Mouse (Mus musculus) Muller cell, postnatal 12 days (primary cell): Measurements from ENCODE around the gene Ghr.
A peak's percentile ranks its signal among the peaks of the same experiment; 100 is the strongest.

Experiments
- DNase-seq: peaks from one replicate; pipeline ENCODE4 v3.0.0-alpha.2; 2015; ENCODE audit errors: inconsistent ontology term

Gene Ghr

DNA sequence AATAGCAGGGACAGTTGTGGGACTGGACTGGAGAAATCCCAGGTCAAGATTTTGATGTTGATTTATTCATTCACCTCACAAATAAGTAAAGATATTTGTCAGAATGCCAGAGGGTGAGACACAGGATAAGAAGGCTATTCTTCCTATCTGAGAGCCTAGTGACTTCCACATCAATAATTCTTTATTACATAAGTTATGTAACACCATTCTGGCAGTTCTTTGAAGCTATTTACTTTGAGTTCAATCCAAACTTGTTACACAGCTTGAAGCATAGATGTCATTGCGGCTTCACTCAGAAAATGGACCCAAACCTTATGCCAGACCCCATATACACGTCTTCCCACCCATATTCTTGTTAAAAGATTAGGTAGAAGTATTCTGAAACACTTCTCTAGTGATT lies 133.7 kb downstream of the Ghr start:
- DNase-seq: peak; percentile 79

DNA sequence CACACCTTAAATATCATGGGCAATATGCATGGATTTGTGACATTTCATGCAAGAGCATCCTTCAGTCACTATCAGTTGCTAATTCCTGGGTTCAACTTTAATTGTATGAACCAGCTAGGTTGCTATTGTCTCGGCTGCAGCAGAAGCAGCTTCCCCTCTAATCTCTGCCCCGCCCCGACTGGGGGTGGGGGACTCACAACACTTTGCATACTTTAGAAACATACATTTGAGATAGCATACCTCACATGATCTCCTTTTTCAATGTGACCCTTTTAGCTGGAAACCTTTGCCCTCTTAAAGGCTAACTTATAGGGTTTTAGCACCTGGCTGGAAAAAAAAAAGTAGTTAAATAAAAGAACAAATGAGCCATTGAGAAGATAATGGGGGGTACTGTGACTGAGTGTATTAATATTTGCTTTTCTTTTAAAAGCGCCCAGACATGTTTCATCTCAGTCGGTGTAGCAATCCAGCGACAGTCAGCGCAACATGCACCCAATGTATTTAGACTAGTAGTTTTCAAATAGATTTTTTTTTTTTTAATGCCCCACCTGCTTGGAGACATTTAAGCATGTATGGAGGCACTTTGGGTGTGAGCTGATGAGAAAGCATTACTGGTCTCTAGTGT lies 137.9 kb downstream of the Ghr start:
- no peak for DNase-seq

DNA sequence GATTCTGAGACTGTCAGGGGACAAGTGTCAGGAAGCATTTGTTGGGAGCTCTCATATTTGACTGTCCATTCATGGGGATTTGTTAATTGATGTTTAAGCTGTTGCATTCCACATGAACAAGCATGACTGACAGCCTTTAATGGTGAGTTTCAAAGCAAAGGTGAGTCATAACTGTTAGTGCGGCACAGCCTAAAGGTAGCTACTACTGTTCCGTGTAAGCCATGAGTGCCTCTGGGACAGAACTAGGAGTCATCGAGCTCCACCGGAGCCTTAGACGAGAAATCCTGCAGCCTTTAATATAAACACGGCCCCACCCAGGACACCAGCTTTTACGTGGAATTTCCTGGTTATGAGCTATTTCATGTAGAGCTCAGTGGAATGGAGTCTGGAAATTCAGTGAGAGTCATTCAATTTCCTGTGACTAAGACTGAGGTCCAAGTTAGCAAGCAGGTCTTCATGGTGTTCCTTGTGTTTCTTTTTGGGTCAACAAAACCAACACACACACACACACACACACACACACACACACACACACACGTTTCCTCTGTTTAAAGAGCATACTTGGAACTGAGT lies 138.8 kb downstream of the Ghr start:
- DNase-seq: no peak

DNA sequence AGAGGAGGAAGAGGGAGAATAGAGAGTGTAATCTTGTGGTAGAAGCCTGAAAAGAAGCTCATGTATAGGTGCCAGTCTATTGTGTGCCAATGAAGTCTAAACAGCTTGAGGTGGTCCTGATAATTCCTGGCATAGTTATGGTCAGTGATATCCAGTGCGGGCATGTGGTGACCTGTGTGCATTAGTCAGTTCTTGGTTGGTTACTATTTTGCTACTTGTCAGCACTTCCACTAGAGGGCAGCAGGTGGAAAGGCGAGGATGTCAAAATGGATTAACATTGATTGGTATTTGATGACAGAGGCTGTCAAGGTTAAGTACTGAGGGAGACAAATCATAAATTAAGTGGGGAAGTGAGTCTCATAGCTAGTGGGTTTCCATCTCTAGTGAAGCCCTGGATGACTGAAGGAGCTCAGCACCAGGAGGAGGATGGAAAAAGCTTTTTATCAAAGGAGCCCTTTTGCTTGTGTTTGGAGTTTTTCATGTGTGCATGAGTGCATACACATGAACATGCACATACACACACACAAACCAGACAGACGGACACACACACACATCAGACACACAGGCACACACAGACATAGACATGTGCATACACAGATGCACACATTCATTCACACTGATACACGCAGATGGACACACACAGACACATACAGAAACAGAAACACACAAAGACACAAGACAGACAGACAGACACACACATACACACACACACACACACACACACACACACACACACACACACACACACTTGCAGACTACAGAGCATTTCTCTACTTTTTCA lies 141.6 kb downstream of the Ghr start:
- no peak for DNase-seq

DNA sequence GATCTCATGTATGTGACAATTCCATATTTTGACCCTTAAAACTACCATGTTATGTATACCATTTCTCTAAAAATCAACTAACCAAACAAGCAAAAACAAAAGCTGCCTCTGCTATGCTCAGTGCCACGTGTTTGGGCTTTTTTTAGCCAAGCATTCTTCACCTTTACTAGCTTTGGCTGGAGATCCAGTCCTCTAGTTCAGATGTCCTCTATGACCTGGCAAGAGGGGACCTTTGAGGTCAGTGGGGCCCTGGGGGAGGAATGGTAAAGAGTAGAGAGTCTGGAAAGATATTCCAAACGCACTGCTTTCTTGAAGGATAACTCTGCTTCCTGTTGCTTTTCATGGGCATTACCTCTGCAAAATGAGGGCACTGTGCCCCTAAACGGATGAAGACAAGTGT lies 145.9 kb downstream of the Ghr start:
- no peak for DNase-seq

DNA sequence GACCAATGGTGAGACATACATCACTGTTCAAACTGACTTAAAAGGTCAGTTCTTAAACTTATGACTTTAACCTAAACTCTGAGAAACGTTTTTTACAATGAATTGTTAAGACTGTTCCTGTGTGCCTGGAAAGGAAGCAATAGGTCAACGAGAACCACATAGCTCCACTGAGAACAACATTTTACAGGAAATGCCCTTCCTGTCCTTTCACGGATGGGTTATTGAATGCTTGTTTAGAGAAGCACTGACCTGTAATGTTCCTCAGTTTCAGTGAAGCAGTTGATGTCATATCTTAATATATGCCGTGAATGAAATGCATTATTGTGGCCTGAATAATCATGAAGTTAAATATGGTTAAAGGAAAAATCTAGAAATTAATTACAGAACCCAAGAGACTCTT lies 147.7 kb downstream of the Ghr start:
- peak; percentile 73 for DNase-seq

DNA sequence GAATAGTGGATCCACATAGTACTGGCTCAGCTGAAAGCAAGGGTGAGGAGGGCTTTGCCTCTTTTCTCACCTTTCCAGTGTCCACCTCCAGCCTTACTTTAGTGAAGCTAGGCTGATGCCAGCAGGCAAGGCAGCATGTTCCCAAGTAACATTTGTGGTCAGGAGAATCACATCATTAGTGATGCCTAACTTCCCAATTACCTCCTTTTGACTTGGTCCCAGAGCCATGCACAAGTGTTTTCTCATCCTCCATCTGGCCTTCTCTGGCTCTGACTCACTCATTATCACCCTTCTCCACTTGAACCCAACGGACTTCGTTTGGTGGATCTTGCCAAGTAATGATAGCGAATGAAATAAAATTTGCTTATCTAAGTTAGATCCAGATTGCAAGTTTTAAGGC lies 148.8 kb downstream of the Ghr start:
- DNase-seq: peak; percentile 87

DNA sequence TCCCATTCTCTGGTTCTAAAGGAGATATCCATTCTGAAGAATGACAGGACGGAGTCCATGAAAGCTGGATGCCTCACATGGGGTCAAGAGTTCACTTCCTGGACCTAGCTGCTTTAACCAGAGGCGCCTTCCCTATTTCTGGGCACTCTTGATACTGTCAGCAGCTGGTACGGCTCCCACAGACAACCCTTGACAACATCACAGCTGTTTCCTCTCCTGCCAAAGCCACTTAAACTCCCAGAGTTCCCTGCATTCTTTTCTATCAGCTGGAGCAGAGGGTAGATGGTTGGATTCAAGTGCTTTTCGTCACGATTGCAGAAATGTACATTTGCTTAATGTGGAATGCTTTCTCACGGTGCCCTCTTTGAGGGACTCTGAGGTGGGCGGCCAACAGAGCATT lies 150.0 kb downstream of the Ghr start:
- DNase-seq: no peak

DNA sequence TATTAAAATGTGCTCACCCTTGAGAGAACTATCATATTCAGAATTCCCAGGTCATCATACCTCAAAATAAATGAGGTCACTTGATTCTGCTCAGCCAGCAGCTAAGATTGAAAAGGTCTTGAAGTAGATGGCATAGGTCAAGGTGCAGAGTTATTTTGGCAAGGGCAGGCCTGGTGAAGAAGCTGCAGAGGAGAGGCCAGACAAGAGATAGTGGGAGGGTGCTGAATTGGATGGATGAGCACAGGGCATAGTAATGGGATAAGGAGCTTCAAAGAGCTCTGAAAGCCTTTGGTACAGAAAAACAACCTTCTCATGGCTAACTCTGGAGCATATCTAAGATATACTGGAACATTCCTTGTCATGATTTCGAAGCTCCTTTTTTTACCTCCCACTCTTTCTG lies 150.5 kb downstream of the Ghr start:
- no peak for DNase-seq

DNA sequence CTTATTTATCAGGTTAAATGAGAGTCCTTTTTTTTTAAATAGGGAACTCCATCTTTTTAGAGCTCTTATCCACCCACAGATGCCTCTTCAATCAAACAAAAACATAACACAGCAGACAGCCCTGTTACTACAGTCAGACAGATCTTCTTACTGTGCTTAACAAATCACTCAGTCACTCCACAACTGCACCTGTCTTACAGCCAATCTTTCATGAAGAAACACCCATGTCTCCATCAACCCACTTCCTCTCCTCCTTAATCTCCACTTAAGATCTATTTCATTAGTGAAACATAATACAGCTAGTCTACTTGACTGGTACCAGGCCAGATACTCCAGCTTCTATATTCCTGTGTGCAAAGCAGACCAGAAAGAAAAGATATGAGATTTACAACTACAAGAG lies 153.9 kb downstream of the Ghr start:
- no peak for DNase-seq

DNA sequence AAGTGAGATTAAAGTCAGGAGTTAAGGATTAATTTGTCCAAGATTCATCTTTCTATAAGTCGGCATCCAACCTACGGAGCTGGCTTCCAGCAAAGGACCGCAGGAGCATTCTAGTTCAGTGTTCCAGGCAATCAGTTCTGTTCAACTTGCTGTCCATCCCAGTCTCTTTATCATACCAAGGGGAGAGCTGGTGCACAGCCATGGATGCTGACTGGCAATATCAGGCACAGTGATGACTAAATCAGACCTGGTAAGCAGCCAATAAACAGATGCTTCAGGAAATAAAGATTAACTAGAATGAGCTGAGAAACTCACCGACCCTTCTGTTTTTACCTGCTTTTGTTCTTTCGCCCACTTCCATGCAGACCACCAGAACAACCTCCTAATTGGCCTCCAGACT lies 154.3 kb downstream of the Ghr start:
- DNase-seq: peak; percentile 48

DNA sequence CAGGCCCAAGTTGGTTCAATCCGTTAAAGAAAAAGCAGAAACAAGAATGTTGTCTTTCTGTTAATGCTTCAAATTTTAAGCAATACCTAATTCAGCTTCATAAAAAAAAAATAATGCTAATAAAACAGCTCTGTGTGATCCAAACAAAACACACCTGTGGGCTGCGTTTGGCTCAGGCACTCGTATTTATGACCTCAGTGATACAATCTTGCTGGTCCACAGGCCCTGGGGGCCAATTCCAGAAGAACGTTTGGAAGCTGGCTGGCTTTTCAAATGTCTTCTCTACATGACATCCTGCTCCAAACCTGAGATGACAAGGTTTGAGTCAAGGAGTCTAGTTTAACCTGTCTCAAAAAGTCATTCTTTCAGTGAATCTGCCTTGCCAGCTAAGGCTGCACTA lies 156.9 kb downstream of the Ghr start:
- no peak for DNase-seq

DNA sequence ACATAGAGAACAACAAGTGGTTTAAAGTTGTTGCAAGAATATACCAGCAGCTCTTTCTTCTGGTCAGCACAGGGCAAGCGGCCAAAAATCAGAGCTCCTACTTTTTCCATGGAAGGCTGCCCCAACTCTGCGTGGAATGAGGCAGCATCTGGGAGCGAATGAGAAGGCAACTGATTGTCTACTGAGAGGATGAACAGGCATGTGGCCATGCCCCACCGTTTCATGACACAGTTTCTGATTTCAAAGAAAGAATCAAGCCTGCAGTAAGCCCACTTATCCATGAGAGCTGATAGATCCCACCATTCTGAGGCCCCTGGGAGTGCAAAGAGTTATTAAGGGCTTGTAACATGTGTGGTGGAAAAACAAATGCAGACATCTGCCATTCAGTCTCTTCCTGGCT lies 160.1 kb downstream of the Ghr start:
- peak; percentile 59 for DNase-seq

DNA sequence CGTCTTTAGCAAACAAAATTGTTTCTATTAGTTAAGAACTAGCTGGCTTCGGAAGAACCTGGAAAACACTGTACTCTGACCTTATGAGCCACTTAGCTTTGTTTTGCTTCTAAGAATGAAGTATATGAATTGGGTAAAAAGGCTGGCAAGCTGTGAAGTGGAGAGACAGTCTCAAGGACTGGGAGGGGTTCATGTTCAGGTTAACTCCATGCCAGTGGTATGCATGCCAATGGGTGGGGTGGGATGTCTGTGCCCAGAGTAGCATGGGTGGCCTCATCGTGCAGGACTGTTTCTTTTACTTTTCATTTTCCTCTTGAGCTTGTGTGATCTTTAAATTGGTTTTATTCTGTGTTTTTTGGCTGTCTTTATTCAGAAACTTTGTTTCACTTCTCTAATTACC lies 165.6 kb downstream of the Ghr start:
- DNase-seq: no peak

DNA sequence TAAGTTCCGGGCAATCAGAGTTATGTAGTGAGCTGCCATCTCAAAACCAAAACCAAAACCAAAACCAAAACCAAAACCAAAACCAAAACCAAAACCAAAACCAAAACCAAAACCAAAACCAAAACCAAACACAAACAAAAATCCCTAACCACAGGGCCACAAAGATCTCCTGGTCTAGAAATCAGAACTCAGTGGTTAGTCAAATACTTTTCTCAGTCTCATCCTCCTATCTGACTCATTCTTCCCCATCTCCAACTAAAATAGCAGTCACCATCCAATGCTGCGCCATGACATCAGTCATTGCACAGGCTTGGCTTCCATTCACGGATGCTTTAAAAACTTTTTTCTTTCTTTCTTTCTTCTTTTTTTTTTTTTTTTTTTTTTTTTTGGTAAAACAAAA lies 170.2 kb downstream of the Ghr start:
- no peak for DNase-seq

DNA sequence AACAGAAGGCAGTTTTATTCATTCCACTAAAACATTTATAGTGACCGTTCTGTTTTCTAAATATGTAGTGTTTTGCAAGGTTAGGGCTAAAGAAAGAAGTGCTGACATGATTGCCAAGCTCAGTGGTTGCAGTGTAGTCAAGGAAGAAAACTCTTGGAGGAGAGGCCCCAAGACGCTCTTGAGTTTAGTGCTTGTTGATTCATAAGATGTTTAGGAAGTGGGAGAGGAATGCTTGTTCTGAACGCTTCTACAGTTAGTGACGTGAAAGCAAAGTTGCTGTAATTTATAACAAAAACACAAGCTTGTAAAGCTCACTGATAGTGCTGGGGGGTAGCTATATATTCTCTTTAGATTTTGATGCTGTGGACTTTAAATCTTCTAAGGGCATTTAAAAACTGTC lies 174.8 kb downstream of the Ghr start:
- no peak for DNase-seq

DNA sequence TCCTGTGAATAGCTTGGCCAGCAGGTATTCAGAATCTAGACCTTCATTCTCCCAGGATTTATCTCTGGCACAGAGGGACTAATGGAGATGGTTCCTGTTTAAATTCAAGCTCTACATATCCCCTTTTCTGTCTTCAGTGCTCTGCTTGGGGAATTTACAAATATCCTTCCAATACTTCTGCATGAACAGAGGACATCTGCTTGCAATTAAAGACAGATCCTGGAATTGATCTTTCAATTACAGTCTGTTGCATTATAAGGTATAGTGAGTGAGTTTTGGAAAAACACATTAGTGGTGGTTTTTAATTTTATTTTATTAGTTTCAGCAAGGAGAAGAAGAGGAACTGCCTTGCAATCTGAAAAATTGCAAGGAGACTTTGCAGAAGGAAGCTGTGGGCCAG lies 184.1 kb downstream of the Ghr start:
- no peak for DNase-seq

DNA sequence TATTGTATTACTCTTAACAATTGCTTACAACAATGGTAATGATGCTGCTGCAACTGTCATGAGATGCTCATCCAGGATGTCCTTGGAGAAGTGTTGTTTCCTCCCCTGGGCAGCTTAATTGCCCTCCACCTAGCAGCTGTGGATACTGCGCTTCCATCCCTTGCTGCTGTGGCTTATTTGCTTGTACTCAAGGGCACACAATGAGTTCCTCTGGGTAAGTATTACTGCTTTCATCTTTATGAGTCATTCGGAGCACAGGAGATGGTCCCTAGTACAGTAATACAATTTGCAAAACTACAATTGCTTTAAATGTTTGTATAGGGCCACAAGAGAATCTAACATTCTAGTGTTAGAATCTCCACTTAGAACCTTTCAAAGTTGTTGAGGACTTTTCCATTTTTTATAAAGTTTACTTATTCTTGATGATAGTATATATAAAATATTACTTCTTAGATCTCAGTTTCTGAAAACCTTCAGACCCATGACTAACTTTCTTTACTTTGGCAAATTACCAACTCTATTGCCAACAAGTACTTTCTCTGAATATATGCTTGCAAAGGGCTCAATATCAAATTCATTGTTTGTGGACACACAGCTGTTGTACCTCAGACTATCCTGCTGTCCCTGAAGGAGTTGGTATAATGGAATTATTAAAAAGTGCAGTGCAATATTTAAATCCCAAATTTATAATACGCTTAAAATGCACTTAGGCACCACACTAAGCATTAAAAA lies 185.8 kb downstream of the Ghr start:
- DNase-seq: no peak

DNA sequence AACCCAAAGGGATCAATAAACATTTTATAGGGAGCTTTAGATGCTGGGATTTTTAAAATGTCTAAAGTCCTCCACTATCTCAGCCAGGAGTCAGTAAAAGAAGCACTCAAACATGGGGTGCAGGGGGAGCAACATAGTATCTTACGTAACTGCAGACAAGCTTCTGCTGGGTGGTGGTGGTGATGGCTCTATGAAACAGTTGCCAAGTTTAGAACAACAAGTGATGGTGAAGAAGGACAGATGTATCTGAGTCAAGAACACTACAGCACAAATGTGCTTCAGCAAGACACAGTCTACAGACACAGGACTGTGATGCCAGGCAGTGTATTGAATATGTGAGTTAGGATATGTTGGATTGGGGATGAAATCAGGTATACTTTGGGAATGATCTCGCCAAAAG lies 187.1 kb downstream of the Ghr start:
- no peak for DNase-seq

DNA sequence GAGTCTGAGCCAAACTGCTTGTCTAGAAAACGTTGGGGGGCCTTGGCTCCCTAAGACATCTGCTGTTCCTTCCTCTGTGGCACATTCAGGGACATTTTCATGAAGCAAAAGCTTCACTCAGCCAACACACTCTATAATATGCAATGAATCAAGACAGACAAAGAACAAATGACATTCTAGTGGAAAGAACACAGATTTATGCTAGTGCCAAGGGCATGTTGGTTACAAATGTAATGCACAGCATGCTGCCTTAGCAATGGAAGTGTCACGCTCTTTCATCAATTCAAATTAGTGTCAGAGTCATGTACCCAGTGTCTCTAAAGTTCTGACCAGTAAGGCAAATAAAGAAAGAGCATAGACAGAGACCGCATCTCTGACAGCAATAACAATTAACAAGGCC lies 187.6 kb downstream of the Ghr start:
- peak; percentile 17 for DNase-seq

DNA sequence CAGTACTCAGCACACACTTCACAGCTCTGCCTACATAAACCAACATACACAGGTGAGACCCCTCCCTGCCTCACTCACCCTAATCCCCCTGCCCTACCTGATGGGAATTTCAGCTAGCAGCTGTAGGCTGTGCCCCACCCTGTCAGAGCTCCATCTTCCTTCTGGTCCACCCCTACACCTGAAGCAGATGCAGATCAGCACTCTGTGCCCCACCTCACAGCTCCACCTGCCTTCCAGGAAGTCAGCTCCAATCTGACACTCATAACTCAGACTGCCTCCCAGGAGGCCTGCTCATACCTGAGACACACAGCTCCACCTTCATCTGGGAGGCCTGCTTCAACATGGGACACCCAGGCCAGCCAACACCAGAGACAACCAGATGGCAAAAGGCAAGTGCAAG lies 192.6 kb downstream of the Ghr start:
- DNase-seq: no peak

DNA sequence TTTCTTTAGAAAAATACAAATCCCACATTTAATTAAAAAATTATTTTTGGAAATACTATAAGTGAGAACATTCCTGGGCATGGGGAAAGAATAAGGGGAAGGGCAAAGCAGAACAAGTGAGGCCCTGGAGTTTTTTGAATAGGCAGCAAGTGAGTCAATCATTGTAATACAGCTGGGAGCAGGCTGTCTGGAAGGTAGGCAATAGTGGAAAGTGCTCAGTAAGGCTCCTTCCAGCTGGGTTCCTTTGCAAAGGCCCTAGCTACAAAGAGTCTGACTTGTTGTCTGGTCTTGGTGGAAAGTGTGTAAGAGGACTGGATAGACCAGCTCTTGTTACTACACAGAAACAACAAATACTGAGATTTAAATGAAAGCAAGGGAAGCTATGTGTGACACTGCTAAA lies 194.3 kb downstream of the Ghr start:
- DNase-seq: peak; percentile 61

DNA sequence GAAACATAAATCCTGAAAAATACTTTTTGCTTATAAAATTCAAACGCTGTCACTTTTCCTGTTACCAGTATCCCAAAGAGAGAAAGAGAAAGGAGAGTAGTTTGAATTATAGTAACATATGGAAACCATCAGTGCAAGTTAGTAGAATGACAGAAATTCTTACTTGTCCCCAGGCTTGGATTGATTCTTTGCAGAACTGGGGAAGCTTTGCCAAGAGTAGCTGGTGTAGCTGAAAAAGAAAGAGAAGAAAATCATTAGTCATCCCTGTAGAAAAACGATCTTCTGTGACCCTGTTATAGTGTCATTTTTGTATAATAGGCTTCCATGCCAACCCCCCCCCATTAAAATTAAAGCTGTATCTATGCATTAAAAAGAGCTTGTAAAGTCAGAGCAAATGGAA lies 194.8 kb downstream of the Ghr start:
- peak; percentile 60 for DNase-seq
